Mouse (Mus musculus) hindbrain, embryonic 12.5 days (tissue): Measurements from ENCODE around the gene Katnal1. TPM values are rescaled to one million over a fixed set of nuclear protein-coding genes. Genes with fewer than 3 reads are reported as not detected.

Experiments
- ATAC-seq: fragments of 200-750 bp; cut with Nextera tagmentation; 2 replicates; pipeline ENCODE4 v1.8.0; 2017; ENCODE audit warnings: moderate TSS enrichment; ENCODE audit not compliant: low FRiP score
- H3K27ac ChIP-seq: fragments of 300-500 bp; sonication (generic); 2 replicates; pipeline ENCODE4 v1.5.1; 2016; ENCODE audit warnings: mild to moderate bottlenecking
- H3K27me3 ChIP-seq: fragments of 300-500 bp; sonication (generic); 2 replicates; pipeline ENCODE4 v1.6.1; 2016; ENCODE audit warnings: mild to moderate bottlenecking
- H3K36me3 ChIP-seq: fragments of 300-500 bp; sonication (generic); 2 replicates; pipeline ENCODE4 v1.6.1; 2016; ENCODE audit warnings: mild to moderate bottlenecking
- H3K4me1 ChIP-seq: fragments of 300-500 bp; sonication (generic); 2 replicates; pipeline ENCODE4 v1.6.1; 2016
- H3K4me2 ChIP-seq: fragments of 300-500 bp; sonication (generic); replicated peaks from 2 replicates; pipeline ENCODE4 v1.6.1; 2016; ENCODE audit warnings: mild to moderate bottlenecking
- H3K4me3 ChIP-seq: fragments of 300-500 bp; sonication (generic); 2 replicates; pipeline ENCODE4 v1.5.1; 2016; ENCODE audit warnings: mild to moderate bottlenecking
- H3K9ac ChIP-seq: fragments of 300-500 bp; sonication (generic); 2 replicates; pipeline ENCODE4 v1.6.1; 2016; ENCODE audit warnings: mild to moderate bottlenecking, moderate library complexity
- H3K9me3 ChIP-seq: fragments of 300-500 bp; sonication (generic); replicated peaks from 2 replicates; pipeline ENCODE4 v1.6.1; 2016; ENCODE audit warnings: mild to moderate bottlenecking
- WGBS: fragments of 180-500 bp; shearing (Covaris S2); methylation state at CpG from one replicate; pipeline ENCODE4 v1.1.7; 2016; 5-methylcytosine and 5-hydroxymethylcytosine counted together
- polyA plus RNA-seq: library from polyadenylated mRNA; unstranded; fragments of >200 nt; fragmentation: Nextera tagmentation; extraction: Ambion mirVana; gene quantifications from 2 replicates; pipeline ENCODE4 v1.2.1, GENCODE M21; 2016

Katnal1 gene
- polyA plus RNA-seq, 1 experiment from 2014 or later = 30.8 TPM

DNA sequence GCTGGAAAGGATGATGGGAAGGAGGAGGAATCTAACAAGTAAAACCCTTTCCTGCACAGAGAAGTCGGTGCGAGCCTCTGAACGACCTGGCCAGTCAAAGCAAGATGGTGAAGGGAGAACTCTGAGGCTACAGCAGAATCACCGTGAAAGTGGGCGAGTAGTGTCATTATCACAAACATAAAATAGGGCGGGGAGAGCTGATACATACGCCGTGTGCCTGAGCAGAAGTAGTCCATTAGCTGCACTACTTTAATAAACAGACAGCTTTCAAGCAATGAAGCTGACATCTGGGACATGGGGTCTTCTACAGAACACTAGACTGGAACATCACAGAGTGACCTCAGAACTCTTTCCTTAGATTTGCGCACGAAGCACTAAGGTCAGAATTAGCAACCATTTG, 32.6 kb downstream of the Katnal1 start:
- ATAC-seq = no peak
- Histone ChIP-seq H3K36me3 (peaks cover 25% of the 10 kb centered on the region), H3K27ac (no peak overlapping the region)

DNA sequence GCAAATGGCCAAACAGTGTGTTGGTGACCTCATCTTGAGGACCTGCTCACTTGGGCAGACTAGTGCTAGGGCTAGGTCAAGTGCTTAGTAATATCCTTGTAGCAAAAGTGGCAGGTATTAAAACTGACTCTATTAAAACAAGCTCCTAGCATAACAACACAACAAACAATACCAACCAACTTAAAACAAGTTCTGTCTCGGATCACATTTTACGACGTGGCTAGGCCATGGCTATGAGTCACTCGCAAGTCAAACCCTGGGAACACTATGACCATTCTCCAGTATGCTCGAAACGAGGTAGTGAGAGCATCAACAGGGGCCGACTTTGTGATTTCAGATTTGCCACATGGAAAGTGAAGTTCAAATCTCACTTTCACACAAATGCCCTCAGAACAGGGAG, 33.3 kb downstream of the Katnal1 start:
- no peak for ATAC-seq
- 90% methylated on average over 7 of the region's 7 CpGs for WGBS

More for the DNA sequence above, 32.6 kb downstream of the Katnal1 start:
- H3K4me3 ChIP-seq = no peak overlapping the region
- no peaks in the 10 kb centered on the region for H3K9me3 ChIP-seq
- no peak overlapping the region for H3K4me2 ChIP-seq
- peaks cover 19% of the 10 kb centered on the region for H3K4me1 ChIP-seq
- 87% methylated on average over 10 of the region's 10 CpGs for WGBS
- no peaks in the 10 kb centered on the region for H3K27me3 ChIP-seq
- no peak overlapping the region for H3K9ac ChIP-seq

DNA sequence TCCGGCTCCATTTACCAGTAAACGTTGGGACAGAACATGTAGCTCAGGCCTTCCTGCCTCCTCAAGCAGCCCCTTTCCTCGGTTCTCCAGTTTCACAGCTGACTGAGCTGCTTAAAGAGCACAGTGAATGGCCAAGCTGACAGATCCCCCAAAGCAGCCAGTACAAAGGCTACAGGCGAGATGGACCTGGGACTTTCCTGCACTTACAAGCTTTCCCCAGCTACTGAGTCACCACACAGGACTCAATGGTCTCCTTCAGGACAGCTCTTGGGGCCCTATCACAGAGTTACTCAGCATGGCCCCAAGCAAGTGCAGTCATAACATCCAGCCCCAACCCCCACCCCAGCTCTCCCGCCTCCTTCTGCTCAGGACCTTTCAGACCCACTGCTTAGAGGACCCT, 34.1 kb downstream of the Katnal1 start:
- no peaks in the 10 kb centered on the region for H3K27me3 ChIP-seq
- no peak overlapping the region for H3K4me2 ChIP-seq
- H3K9ac ChIP-seq = no peak overlapping the region
- ATAC-seq = no peak
- 37% methylated on average over 5 of the region's 5 CpGs for WGBS
- H3K9me3 ChIP-seq = no peaks in the 10 kb centered on the region
- no peak overlapping the region for H3K27ac ChIP-seq
- H3K36me3 ChIP-seq = peaks cover 37% of the 10 kb centered on the region
- H3K4me1 ChIP-seq = peaks cover 19% of the 10 kb centered on the region
- H3K4me3 ChIP-seq = no peak overlapping the region

More for the DNA sequence above, 33.3 kb downstream of the Katnal1 start:
- no peak overlapping the region for H3K4me3 ChIP-seq
- H3K4me2 ChIP-seq = no peak overlapping the region
- peaks cover 19% of the 10 kb centered on the region for H3K4me1 ChIP-seq
- H3K9ac ChIP-seq = no peak overlapping the region
- H3K27me3 ChIP-seq = no peaks in the 10 kb centered on the region
- H3K9me3 ChIP-seq = no peaks in the 10 kb centered on the region
- peaks cover 31% of the 10 kb centered on the region for H3K36me3 ChIP-seq
- no peak overlapping the region for H3K27ac ChIP-seq

DNA sequence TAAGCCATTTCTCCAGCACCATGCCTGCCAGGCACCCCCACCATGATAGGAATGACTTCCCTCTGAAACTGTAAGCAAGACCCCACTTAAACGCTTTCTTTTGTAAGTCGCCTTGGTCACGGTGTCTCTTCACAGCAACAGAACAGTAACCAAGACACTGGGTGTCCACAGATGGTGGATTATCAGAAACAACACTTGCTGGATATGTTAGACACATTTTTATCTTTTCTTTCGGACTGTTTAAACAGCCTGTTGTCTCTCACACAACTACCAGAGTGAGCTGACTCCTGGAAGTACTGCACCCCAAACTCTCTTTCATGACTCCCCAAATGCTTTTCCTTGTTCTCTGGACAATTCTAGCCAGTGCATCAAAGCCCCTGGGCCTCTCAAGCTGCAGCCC, 38.9 kb downstream of the Katnal1 start:
- Histone ChIP-seq H3K4me2 (no peak overlapping the region), H3K27me3 (no peaks in the 10 kb centered on the region), H3K4me1 (peaks cover 13% of the 10 kb centered on the region), H3K4me3 (no peak overlapping the region), H3K9ac (no peak overlapping the region), H3K27ac (no peak overlapping the region), H3K9me3 (no peaks in the 10 kb centered on the region), H3K36me3 (peaks cover 47% of the 10 kb centered on the region)
- no peak for ATAC-seq
- WGBS = 98% methylated on average over 4 of the region's 4 CpGs

DNA sequence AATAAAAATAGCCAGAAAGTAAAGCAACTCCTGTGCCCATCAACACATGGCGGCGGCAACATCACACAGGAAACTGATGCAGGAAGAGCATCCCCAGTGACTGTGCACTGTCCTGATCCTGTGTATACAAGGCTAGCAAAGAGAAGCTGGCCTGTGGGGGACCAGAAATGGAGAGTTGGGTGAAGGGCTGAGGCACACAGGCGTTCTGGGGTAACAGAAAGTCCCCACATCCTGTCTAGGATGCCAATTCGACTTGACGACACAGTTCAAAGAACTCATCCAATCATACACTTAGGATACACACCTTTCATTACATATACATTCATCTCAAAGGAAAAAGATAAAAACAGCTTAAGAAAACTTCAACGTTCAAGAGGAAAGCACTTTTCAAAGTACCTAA, 41.1 kb downstream of the Katnal1 start:
- Histone ChIP-seq H3K4me1 (peaks cover 7% of the 10 kb centered on the region), H3K4me2 (no peak overlapping the region), H3K4me3 (no peak overlapping the region), H3K9me3 (no peaks in the 10 kb centered on the region), H3K27me3 (no peaks in the 10 kb centered on the region), H3K9ac (no peak overlapping the region), H3K36me3 (peaks cover 51% of the 10 kb centered on the region), H3K27ac (no peak overlapping the region)
- 93% methylated on average over 6 of the region's 6 CpGs for WGBS
- ATAC-seq = no peak

DNA sequence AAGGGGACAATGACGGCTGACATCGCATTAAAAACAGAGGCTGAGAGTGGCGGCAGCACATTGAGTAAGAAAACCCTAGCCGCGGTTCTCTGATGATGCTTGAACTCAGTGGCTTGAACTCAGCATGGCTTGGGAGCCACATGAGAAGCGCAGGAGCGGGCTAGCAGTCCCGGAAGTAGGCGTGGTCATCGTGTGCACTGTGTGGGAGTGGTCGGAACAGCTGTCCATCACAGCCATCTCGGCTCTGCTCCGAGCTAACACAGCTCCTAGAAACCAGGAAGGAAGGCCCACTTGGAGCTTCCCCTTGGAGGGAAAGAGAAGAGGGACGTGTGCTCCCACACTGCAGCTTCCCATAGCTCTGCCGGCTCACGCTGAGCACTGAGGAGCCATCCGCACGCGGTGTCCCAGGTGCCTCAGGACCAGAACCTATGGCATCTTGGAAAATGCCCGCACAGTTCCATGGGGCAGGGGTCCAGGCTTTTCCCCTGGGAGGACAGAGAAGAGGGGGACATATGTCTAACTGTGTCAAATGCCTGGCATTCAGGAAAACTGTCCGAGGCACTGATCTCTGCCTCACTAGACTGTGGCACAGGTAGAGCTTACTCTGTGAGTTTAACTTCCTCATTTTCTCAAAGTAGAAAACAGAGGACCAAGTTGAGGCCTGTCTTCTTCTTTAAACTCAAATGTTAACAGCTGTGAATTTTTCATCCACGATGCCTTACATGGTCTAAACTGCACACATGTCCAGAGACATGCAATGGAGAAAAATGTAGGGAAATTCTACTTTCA, 43.1 kb downstream of the Katnal1 start:
- Histone ChIP-seq H3K9ac (no peak overlapping the region; the same call in 1 of the 2 replicates), H3K4me3 (peak overlapping the region; percentile 7; the same call in 1 of the 2 replicates), H3K27me3 (no peaks in the 10 kb centered on the region), H3K4me2 (peak overlapping the region; percentile 43), H3K9me3 (no peaks in the 10 kb centered on the region), H3K36me3 (peaks cover 36% of the 10 kb centered on the region), H3K27ac (0 out of 2 replicates have a peak overlapping the region, but pooled peaks have one; percentile 40), H3K4me1 (peaks cover 7% of the 10 kb centered on the region)
- 32% methylated on average over 22 of the region's 22 CpGs for WGBS
- peak; percentile 94 for ATAC-seq

DNA sequence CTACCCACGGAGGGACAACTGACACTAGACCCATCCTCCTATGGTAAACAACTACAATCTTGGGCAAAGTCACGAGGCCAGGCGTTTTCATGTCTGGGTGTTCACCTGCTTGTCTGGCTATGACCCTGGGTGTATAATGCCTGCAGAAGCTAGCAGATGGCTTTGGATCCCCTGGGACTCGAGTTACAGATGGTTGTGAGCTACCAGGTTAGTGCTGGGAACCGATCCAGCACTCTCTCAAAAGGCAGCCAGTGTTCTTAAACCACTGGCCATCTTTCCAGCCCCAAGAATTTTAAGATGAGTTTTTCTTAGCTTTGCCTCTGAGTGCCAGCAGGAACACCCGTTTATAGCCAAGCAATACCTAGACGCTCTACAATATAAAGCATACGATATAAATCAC, 45.4 kb downstream of the Katnal1 start:
- WGBS = 90% methylated on average over 8 of the region's 8 CpGs
- H3K36me3 ChIP-seq = peaks cover 39% of the 10 kb centered on the region
- no peak overlapping the region for H3K27ac ChIP-seq
- H3K9ac ChIP-seq = no peak overlapping the region
- H3K27me3 ChIP-seq = no peaks in the 10 kb centered on the region
- H3K4me2 ChIP-seq = no peak overlapping the region
- H3K9me3 ChIP-seq = peaks cover 6% of the 10 kb centered on the region; the same call in 1 of the 2 replicates
- peaks cover 7% of the 10 kb centered on the region for H3K4me1 ChIP-seq
- no peak overlapping the region for H3K4me3 ChIP-seq
- no peak for ATAC-seq

DNA sequence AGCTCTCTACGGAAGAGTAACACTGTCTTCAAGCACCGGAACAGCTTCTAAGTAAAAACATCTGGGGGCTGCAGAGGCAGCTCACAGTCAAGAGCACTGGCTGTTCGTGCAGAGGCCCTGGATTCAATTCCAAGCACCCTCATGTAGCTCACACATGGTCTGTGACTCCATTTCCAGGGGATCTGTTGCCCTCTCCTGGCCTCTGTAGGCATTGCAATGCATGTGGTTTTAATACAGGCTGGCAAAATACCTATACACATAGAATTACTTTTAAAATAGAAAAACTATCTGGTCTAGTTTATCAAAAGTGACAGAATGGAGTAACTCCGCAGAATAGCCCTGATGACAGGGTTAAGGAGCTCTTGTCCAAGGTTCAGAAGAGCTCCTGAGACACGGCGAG, 49.9 kb downstream of the Katnal1 start:
- Histone ChIP-seq H3K9me3 (peaks cover 6% of the 10 kb centered on the region; the same call in 1 of the 2 replicates), H3K27ac (no peak overlapping the region), H3K27me3 (no peaks in the 10 kb centered on the region), H3K9ac (no peak overlapping the region), H3K4me3 (no peak overlapping the region), H3K4me1 (no peaks in the 10 kb centered on the region), H3K36me3 (peaks cover 52% of the 10 kb centered on the region), H3K4me2 (no peak overlapping the region)
- ATAC-seq = no peak
- 86% methylated on average over 6 of the region's 6 CpGs for WGBS

DNA sequence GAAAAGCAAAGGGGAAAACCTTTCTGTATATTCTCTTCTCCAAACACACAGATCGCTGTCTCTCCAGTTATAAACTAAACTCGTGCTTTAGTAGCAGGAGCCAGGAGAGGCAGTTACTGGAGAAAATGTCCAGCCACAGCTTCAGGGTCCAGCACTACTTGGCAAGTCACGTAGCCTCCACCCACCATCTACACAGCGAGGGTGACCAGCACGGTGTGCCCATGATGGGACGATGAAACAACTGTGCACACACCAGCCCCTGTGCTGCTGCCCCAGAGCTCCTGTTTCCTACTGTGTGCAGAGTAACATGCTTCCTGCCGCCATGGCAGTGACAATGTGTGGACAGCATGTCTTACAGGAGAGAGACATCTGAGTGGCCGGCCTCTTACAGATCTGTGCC, 56.0 kb downstream of the Katnal1 start:
- WGBS = 88% methylated on average over 8 of the region's 8 CpGs
- H3K4me1 ChIP-seq = no peaks in the 10 kb centered on the region
- H3K27ac ChIP-seq = no peak overlapping the region
- H3K4me3 ChIP-seq = no peak overlapping the region
- H3K27me3 ChIP-seq = no peaks in the 10 kb centered on the region
- no peak overlapping the region for H3K9ac ChIP-seq
- H3K36me3 ChIP-seq = peaks cover 34% of the 10 kb centered on the region
- H3K4me2 ChIP-seq = no peak overlapping the region
- no peak for ATAC-seq
- H3K9me3 ChIP-seq = no peaks in the 10 kb centered on the region

DNA sequence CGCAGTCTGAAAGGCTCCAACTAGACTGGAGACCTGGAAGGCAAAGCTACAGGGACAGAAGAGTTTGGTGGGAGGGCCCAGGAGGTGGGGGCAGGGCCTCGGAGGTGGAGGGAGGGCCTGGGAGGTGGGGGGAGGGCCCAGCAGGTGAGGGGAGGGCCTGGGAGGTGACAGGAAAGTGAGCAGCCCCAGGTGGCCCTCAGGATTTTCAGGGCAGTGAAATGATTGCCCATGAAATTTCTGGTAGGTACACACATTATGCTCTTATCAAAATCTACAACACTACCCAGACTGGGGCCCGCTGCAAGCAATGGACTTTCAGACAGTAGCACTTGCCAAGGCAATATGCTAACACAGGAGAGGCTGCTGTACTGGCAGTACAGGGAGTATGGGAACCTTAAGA, 59.5 kb downstream of the Katnal1 start:
- Histone ChIP-seq H3K4me1 (0 out of 2 replicates have a peak, but pooled peaks cover 2% of the 10 kb centered on the region), H3K4me3 (no peak overlapping the region), H3K9me3 (no peaks in the 10 kb centered on the region), H3K9ac (no peak overlapping the region), H3K4me2 (no peak overlapping the region), H3K27ac (no peak overlapping the region), H3K27me3 (no peaks in the 10 kb centered on the region), H3K36me3 (peaks cover 14% of the 10 kb centered on the region)
- no peak for ATAC-seq
- 50% methylated on average over 3 of the region's 3 CpGs for WGBS

DNA sequence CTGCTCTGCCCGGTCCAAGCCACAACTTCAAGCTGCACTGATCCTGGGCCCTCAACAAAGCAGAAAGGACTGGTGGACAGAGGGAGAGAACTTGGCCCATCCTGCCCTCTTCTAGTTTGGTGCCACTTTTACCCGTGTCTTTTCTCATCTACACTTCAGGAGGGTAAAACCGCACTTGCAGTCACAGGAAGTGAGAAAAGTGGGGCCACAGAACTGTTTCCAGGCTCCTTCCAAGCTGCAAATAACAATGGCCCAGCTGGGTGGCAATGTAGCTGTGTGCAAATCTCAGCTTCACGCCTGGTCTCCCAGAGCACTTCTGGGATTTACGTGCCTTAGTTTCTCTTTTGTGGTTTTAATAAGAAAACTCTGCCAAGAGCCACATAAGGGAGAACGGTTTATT, 61.4 kb downstream of the Katnal1 start:
- no peak overlapping the region for H3K4me3 ChIP-seq
- no peaks in the 10 kb centered on the region for H3K27me3 ChIP-seq
- 0 out of 2 replicates have a peak, but pooled peaks cover 2% of the 10 kb centered on the region for H3K4me1 ChIP-seq
- 86% methylated on average over 6 of the region's 6 CpGs for WGBS
- no peaks in the 10 kb centered on the region for H3K9me3 ChIP-seq
- no peak overlapping the region for H3K9ac ChIP-seq
- H3K4me2 ChIP-seq = no peak overlapping the region
- ATAC-seq = no peak
- no peaks in the 10 kb centered on the region for H3K36me3 ChIP-seq
- no peak overlapping the region for H3K27ac ChIP-seq

DNA sequence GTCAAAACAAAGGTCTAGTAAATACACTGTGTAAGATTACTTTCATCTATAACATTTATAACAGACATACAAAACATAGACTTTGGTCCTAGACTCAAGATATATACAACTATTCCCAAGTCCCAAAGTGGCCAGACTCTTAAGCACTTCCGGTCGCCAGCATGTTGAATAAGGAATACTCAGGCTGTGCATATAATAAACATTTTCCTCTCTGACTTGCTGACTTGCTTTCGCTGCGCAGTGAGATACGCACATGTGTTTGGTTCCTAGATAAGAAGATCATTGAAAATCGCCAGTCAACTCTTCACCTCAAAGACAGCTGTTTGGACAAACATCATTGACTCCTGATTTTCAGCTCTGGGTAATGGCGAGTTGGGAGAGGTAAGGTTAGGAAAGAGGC, 61.9 kb downstream of the Katnal1 start:
- Histone ChIP-seq H3K4me1 (0 out of 2 replicates have a peak, but pooled peaks cover 2% of the 10 kb centered on the region), H3K9ac (no peak overlapping the region), H3K27ac (no peak overlapping the region), H3K9me3 (no peaks in the 10 kb centered on the region), H3K4me2 (no peak overlapping the region), H3K4me3 (no peak overlapping the region), H3K36me3 (no peaks in the 10 kb centered on the region), H3K27me3 (no peaks in the 10 kb centered on the region)
- 91% methylated on average over 7 of the region's 7 CpGs for WGBS
- no peak for ATAC-seq

DNA sequence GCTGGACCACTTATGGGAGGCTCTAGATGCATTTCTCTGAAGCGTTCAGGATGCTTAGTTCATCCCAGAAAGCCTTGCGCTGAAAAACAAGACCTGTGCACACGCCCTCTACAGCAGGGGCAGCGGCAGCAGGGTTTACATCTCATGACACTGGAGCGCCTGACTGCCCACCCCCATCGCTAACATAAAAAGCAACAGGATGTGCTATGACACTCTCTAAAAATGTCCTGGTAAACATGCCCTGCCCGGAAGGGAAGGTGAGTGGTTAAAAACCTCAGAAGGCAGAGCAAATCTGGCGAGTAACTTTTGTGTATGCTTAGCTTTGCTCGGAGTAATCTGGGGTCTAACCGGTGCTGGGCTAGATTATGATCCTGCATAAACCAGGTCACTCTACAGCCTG, 62.5 kb downstream of the Katnal1 start:
- H3K36me3 ChIP-seq = no peaks in the 10 kb centered on the region
- H3K27me3 ChIP-seq = no peaks in the 10 kb centered on the region
- no peak overlapping the region for H3K4me3 ChIP-seq
- H3K4me1 ChIP-seq = 0 out of 2 replicates have a peak, but pooled peaks cover 2% of the 10 kb centered on the region
- WGBS = 86% methylated on average over 10 of the region's 10 CpGs
- no peak overlapping the region for H3K9ac ChIP-seq
- H3K27ac ChIP-seq = no peak overlapping the region
- no peak for ATAC-seq
- no peak overlapping the region for H3K4me2 ChIP-seq
- H3K9me3 ChIP-seq = no peaks in the 10 kb centered on the region
